In genomic region chr10:16814013-16814412, GRCm38 (mm10) we compare ENCODE assay signal across 28 mouse cellular contexts.
"Had no signal": no experiment of that assay in that cellular context is flagged by ENCODE, and none has a peak within 500 bp of the region (broad histone marks: within the 10 kb centered on the region; RNA-seq: fewer than 3 reads in every experiment).

No protein-coding gene starts in this region.

- ATAC-seq: forebrain, embryonic 13.5 days; forebrain, embryonic 14.5 days; forebrain, embryonic 15.5 days; forebrain, embryonic 16.5 days; forebrain, postnatal 0 days had no signal

- DNase-seq: cerebellum, adult 2 months; cerebellum, adult 8-10 months; cerebellum, adult 9-10 months; cerebellum, adult 9-11 months; cerebellum, postnatal 10 days; cerebellum, postnatal 14 days; cerebellum, postnatal 25 days; cerebellum, postnatal 36 days; embryo, embryonic 11 days; forebrain, postnatal 0 days; gastrocnemius, adult 2 months; gastrocnemius, postnatal 10 days; gastrocnemius, postnatal 14 days; gastrocnemius, postnatal 25 days; gastrocnemius, postnatal 36 days; heart, adult 11 months; heart, adult 18-20 months; heart, adult 2 months had no signal

- H3K27ac ChIP-seq: embryonic facial prominence, embryonic 12.5 days; embryonic facial prominence, embryonic 13.5 days; embryonic facial prominence, embryonic 15.5 days; forebrain, embryonic 10.5 days; forebrain, embryonic 12.5 days; forebrain, embryonic 13.5 days; forebrain, embryonic 15.5 days; gastrocnemius, adult 2 months; heart, adult 2 months had no signal

- H3K36me3 ChIP-seq: embryonic facial prominence, embryonic 12.5 days; embryonic facial prominence, embryonic 13.5 days; embryonic facial prominence, embryonic 15.5 days; forebrain, embryonic 10.5 days; forebrain, embryonic 12.5 days; forebrain, embryonic 15.5 days had no signal

- H3K9me3 ChIP-seq: embryonic facial prominence, embryonic 12.5 days; embryonic facial prominence, embryonic 13.5 days; embryonic facial prominence, embryonic 15.5 days; forebrain, embryonic 10.5 days; forebrain, embryonic 12.5 days; forebrain, embryonic 13.5 days; forebrain, embryonic 15.5 days had no signal

- H3K4me2 ChIP-seq: embryonic facial prominence, embryonic 12.5 days; embryonic facial prominence, embryonic 13.5 days; embryonic facial prominence, embryonic 15.5 days; forebrain, embryonic 12.5 days; forebrain, embryonic 13.5 days; forebrain, embryonic 15.5 days had no signal

- H3K27me3 ChIP-seq: embryonic facial prominence, embryonic 12.5 days; embryonic facial prominence, embryonic 13.5 days; embryonic facial prominence, embryonic 15.5 days; forebrain, embryonic 12.5 days; forebrain, embryonic 13.5 days; forebrain, embryonic 15.5 days had no signal

- H3K9ac ChIP-seq: embryonic facial prominence, embryonic 12.5 days; embryonic facial prominence, embryonic 13.5 days; embryonic facial prominence, embryonic 15.5 days; forebrain, embryonic 12.5 days; forebrain, embryonic 13.5 days; forebrain, embryonic 15.5 days; forebrain, postnatal 0 days had no signal

- H3K4me1 ChIP-seq: embryonic facial prominence, embryonic 12.5 days; embryonic facial prominence, embryonic 13.5 days; embryonic facial prominence, embryonic 15.5 days; forebrain, embryonic 10.5 days; forebrain, embryonic 12.5 days; forebrain, embryonic 13.5 days; forebrain, embryonic 15.5 days had no signal

- H3K4me3 ChIP-seq: embryonic facial prominence, embryonic 12.5 days; embryonic facial prominence, embryonic 13.5 days; embryonic facial prominence, embryonic 15.5 days; erythroblast, embryonic 14.5 days; forebrain, embryonic 10.5 days; forebrain, embryonic 12.5 days; forebrain, embryonic 13.5 days; forebrain, embryonic 15.5 days; gastrocnemius, adult 2 months; heart, adult 2 months had no signal
